Mouse (Mus musculus): Measurements from ENCODE around the gene Atg4c.
A peak's percentile ranks its signal among the peaks of the same experiment; 100 is the strongest.

Gene Atg4c

GRCm38 (mm10) chr4:99193810-99194582 is at the start of gene Atg4c:
Gene Atg4c (plus strand): TSS chr4:99193934.
- DNase-seq: peak; percentile 85

- no peak for DNase-seq
Measured at GRCm38 (mm10) chr4:99151434-99151833, 42.3 kb upstream of the Atg4c start.

GRCm38 (mm10) chr4:99151885-99152558 is 41.7 kb upstream of the Atg4c start:
- DNase-seq: no peak

- no peak for DNase-seq
Measured at GRCm38 (mm10) chr4:99156641-99157307, 37.0 kb upstream of the Atg4c start.

- no peak for DNase-seq
Measured at GRCm38 (mm10) chr4:99158495-99158894, 35.2 kb upstream of the Atg4c start.

GRCm38 (mm10) chr4:99160414-99160813 is 33.3 kb upstream of the Atg4c start:
- DNase-seq: no peak

- DNase-seq: no peak
Measured at GRCm38 (mm10) chr4:99160899-99161298, 32.8 kb upstream of the Atg4c start.

GRCm38 (mm10) chr4:99161457-99161971 is 32.2 kb upstream of the Atg4c start:
- DNase-seq: no peak

GRCm38 (mm10) chr4:99163001-99163400 is 30.7 kb upstream of the Atg4c start:
- no peak for DNase-seq

GRCm38 (mm10) chr4:99163547-99163946 is 30.2 kb upstream of the Atg4c start:
- no peak for DNase-seq

- DNase-seq: no peak
Measured at GRCm38 (mm10) chr4:99168869-99169268, 24.9 kb upstream of the Atg4c start.

GRCm38 (mm10) chr4:99174265-99174664 is 19.5 kb upstream of the Atg4c start:
- no peak for DNase-seq

GRCm38 (mm10) chr4:99176841-99177240 is 16.9 kb upstream of the Atg4c start:
- DNase-seq: no peak

- DNase-seq: no peak
Measured at GRCm38 (mm10) chr4:99177255-99177654, 16.5 kb upstream of the Atg4c start.

- DNase-seq: no peak
Measured at GRCm38 (mm10) chr4:99178851-99179250, 14.9 kb upstream of the Atg4c start.

- no peak for DNase-seq
Measured at GRCm38 (mm10) chr4:99179446-99180120, 14.2 kb upstream of the Atg4c start.

- DNase-seq: peak; percentile 29
Measured at GRCm38 (mm10) chr4:99180921-99181320, 12.8 kb upstream of the Atg4c start.

- peak; percentile 26 for DNase-seq
Measured at GRCm38 (mm10) chr4:99181739-99182419, 11.9 kb upstream of the Atg4c start.

GRCm38 (mm10) chr4:99182660-99183431 is 10.9 kb upstream of the Atg4c start:
- DNase-seq: peak; percentile 52

GRCm38 (mm10) chr4:99184678-99185077 is 9.1 kb upstream of the Atg4c start:
- DNase-seq: no peak

GRCm38 (mm10) chr4:99185305-99185704 is 8.4 kb upstream of the Atg4c start:
- no peak for DNase-seq

Measured in cerebellum, adult 9-10 months (tissue).